Mouse (Mus musculus) liver, postnatal 0 days (tissue): ENCODE results near the gene Acsbg1. TPM values are rescaled to one million over a fixed set of nuclear protein-coding genes. Genes with fewer than 3 reads are reported as not detected.
"Not testable (repeated sequence)": the region's sequence is repeated elsewhere in the genome, so short reads cannot be mapped to it uniquely, and the experiment has no call there.

Experiments
- ATAC-seq: fragments of 200-750 bp; cut with Nextera tagmentation; 2 replicates; pipeline ENCODE4 v1.8.0; 2017; ENCODE audit warnings: mild to moderate bottlenecking, moderate library complexity
- DNase-seq: peaks from one replicate; pipeline ENCODE4 v3.0.0-alpha.2; 2016
- H3K27ac ChIP-seq: fragments of 300-500 bp; sonication (generic); 2 replicates; pipeline ENCODE4 v1.5.1; 2014; ENCODE audit warnings: antibody characterized with exemption, moderate library complexity, mild to moderate bottlenecking, low read depth
- H3K27me3 ChIP-seq: fragments of 300-500 bp; sonication (generic); 2 replicates; pipeline ENCODE4 v1.6.1; 2014; ENCODE audit warnings: low read length, control low read depth, mixed read lengths; ENCODE audit not compliant: insufficient read depth
- H3K36me3 ChIP-seq: fragments of 300-500 bp; sonication (generic); replicated peaks from 2 replicates; pipeline ENCODE4 v1.6.1; 2014; ENCODE audit warnings: mild to moderate bottlenecking, control low read depth, low read length, moderate library complexity, mixed read lengths; ENCODE audit not compliant: insufficient read depth
- H3K4me1 ChIP-seq: fragments of 300-500 bp; sonication (generic); 2 replicates; pipeline ENCODE4 v1.6.1; 2014; ENCODE audit warnings: antibody characterized with exemption, mild to moderate bottlenecking, control low read depth; ENCODE audit not compliant: insufficient read depth
- H3K4me2 ChIP-seq: fragments of 300-500 bp; sonication (generic); 2 replicates; pipeline ENCODE4 v1.6.1; 2014; ENCODE audit warnings: low read depth, mild to moderate bottlenecking, low read length, moderate library complexity, mixed read lengths
- H3K4me3 ChIP-seq: fragments of 300-500 bp; sonication (generic); 2 replicates; pipeline ENCODE4 v1.5.1; 2014; ENCODE audit warnings: low read depth, low read length
- H3K9ac ChIP-seq: fragments of 300-500 bp; sonication (generic); replicated peaks from 2 replicates; pipeline ENCODE4 v1.6.1; 2014; ENCODE audit warnings: mild to moderate bottlenecking, moderate library complexity
- H3K9me3 ChIP-seq: fragments of 300-500 bp; sonication (generic); 2 replicates; pipeline ENCODE4 v1.6.1; 2016; ENCODE audit warnings: mild to moderate bottlenecking, control low read depth, low read length, mixed read lengths
- CTCF ChIP-seq: sonication (generic); IDR thresholded peaks from 2 replicates; pipeline ENCODE4 v1.5.1; 2016; ENCODE audit warnings: antibody characterized with exemption, low read depth
- EP300 ChIP-seq: IDR thresholded peaks from 2 replicates; pipeline ENCODE4 v1.6.1; 2016; ENCODE audit warnings: antibody characterized with exemption, low read depth, mild to moderate bottlenecking
- WGBS: fragments of 180-500 bp; shearing (Covaris S2); extraction: QIAGEN DNeasy Blood & Tissue Kit; methylation state at CpG from one replicate; pipeline ENCODE4 v1.1.7; 2014; ENCODE audit not compliant: insufficient replicate concordance; 5-methylcytosine and 5-hydroxymethylcytosine counted together
- polyA plus RNA-seq: library from polyadenylated mRNA; unstranded; fragments of >200 nt; fragmentation: Nextera tagmentation; extraction: Ambion mirVana; gene quantifications from 2 replicates; pipeline ENCODE4 v1.2.1, GENCODE M21; 2015

The Acsbg1 gene
- polyA plus RNA-seq, 1 experiment from 2014 or later = 0.12 TPM

GRCm38 (mm10) chr9:54586199-54587061 lies 75.2 kb downstream of the Acsbg1 start, which contains the start of gene Idh3a:
Gene Idh3a (plus strand): TSS chr9:54586334.
- H3K4me3 ChIP-seq = peak within 1 kb of the TSS; percentile 88
- H3K27me3 ChIP-seq = no peaks in the 10 kb centered on the region
- 1% methylated on average over 72 of the region's 73 CpGs for WGBS
- peak within 1 kb of the TSS; percentile 96 for H3K4me2 ChIP-seq
- DNase-seq = peak; percentile 99
- peak within 1 kb of the TSS; percentile 84 for H3K9ac ChIP-seq
- peaks cover 21% of the 10 kb centered on the region for H3K4me1 ChIP-seq
- ATAC-seq = peak; percentile 97
- no peaks in the 10 kb centered on the region for H3K9me3 ChIP-seq
- TF ChIP-seq EP300 (no peak), CTCF (no peak)
- H3K36me3 ChIP-seq = peaks cover 11% of the 10 kb centered on the region
- H3K27ac ChIP-seq = peak within 1 kb of the TSS; percentile 84

GRCm38 (mm10) chr9:54585839-54586198 lies 75.9 kb downstream of the Acsbg1 start:
- H3K27ac ChIP-seq = peak overlapping the region; percentile 64; the same call in 1 of the 2 replicates
- no peaks in the 10 kb centered on the region for H3K9me3 ChIP-seq
- ATAC-seq (no peak), DNase-seq (no peak)
- 25% methylated on average over 5 of the region's 5 CpGs for WGBS
- peak overlapping the region; percentile 96 for H3K4me2 ChIP-seq
- peak overlapping the region; percentile 48 for H3K9ac ChIP-seq
- H3K27me3 ChIP-seq = no peaks in the 10 kb centered on the region
- H3K4me3 ChIP-seq = peak overlapping the region; percentile 88
- TF ChIP-seq EP300 (no peak), CTCF (no peak)
- peaks cover 7% of the 10 kb centered on the region for H3K36me3 ChIP-seq
- peaks cover 21% of the 10 kb centered on the region for H3K4me1 ChIP-seq

GRCm38 (mm10) chr9:54584127-54584526 lies 77.5 kb downstream of the Acsbg1 start:
- 70% methylated on average over 2 of the region's 2 CpGs for WGBS
- H3K4me2 ChIP-seq, H3K36me3 ChIP-seq, H3K9ac ChIP-seq, H3K27ac ChIP-seq, H3K4me3 ChIP-seq, ATAC-seq, H3K27me3 ChIP-seq, DNase-seq, H3K9me3 ChIP-seq: not testable (repeated sequence)
- peaks cover 21% of the 10 kb centered on the region for H3K4me1 ChIP-seq

GRCm38 (mm10) chr9:54583712-54584111 lies 78.0 kb downstream of the Acsbg1 start:
- Histone ChIP-seq H3K9ac (no peak overlapping the region), H3K36me3 (no peaks in the 10 kb centered on the region), H3K27me3 (no peaks in the 10 kb centered on the region), H3K9me3 (no peaks in the 10 kb centered on the region), H3K4me3 (no peak overlapping the region), H3K4me1 (peaks cover 18% of the 10 kb centered on the region), H3K27ac (no peak overlapping the region), H3K4me2 (no peak overlapping the region)
- TF ChIP-seq CTCF = no peak
- TF ChIP-seq EP300 = peak; percentile 92
- WGBS = 33% methylated on average over 1 of the region's 1 CpGs
- DNase-seq (no peak), ATAC-seq (no peak)

GRCm38 (mm10) chr9:54571130-54571839 lies 90.4 kb downstream of the Acsbg1 start:
- 50% methylated on average over 9 of the region's 9 CpGs for WGBS
- Histone ChIP-seq H3K4me2 (no peak overlapping the region), H3K36me3 (no peaks in the 10 kb centered on the region), H3K4me3 (no peak overlapping the region), H3K27me3 (no peaks in the 10 kb centered on the region), H3K27ac (0 out of 2 replicates have a peak overlapping the region, but pooled peaks have one; percentile 2), H3K9ac (no peak overlapping the region), H3K9me3 (no peaks in the 10 kb centered on the region), H3K4me1 (peaks cover 8% of the 10 kb centered on the region)
- TF ChIP-seq EP300 (0 out of 2 replicates have a peak, but pooled peaks have one; percentile 17), CTCF (no peak)
- ATAC-seq = peak; percentile 91
- no peak for DNase-seq

GRCm38 (mm10) chr9:54568732-54569131 lies 92.9 kb downstream of the Acsbg1 start:
- no peak for DNase-seq
- Histone ChIP-seq H3K27me3 (no peaks in the 10 kb centered on the region), H3K4me3 (no peak overlapping the region), H3K4me1 (peaks cover 8% of the 10 kb centered on the region), H3K27ac (no peak overlapping the region), H3K9me3 (no peaks in the 10 kb centered on the region), H3K9ac (no peak overlapping the region), H3K4me2 (no peak overlapping the region), H3K36me3 (no peaks in the 10 kb centered on the region)
- no peak for TF ChIP-seq CTCF
- TF ChIP-seq EP300 = no peak
- WGBS = 38% methylated on average over 2 of the region's 2 CpGs
- no peak for ATAC-seq
